Mouse (Mus musculus): ENCODE data around the gene Hoxb6. TPM values are rescaled to one million over a fixed set of nuclear protein-coding genes. Genes with fewer than 3 reads are reported as not detected.

Gene Hoxb6
- total and polyA plus RNA-seq, 3 experiments, result not detected

GRCm38 (mm10) chr11:96278324-96278723, 14.0 kb upstream of the Hoxb6 start:
- Histone ChIP-seq H3K79me2 (ENCODE audit: control insufficient read depth, insufficient read depth, low read length, poor library complexity) (no peaks in the 10 kb centered on the region), H3K36me3 (ENCODE audit: control insufficient read depth in 1 of 2, insufficient read depth in 2 of 2, low read length in 2 of 2) (no peaks in the 10 kb centered on the region), H3K9me3 (replicated peaks; ENCODE audit: insufficient read depth, low read length) (no peaks in the 10 kb centered on the region), H3K4me3 (ENCODE audit: control insufficient read depth in 1 of 2, insufficient read depth in 1 of 2, low read depth in 2 of 2, low read length in 2 of 2) (no peak overlapping the region), H3K9ac (ENCODE audit: control insufficient read depth, low read depth, low read length, poor library complexity, severe bottlenecking) (no peak overlapping the region), H3K27ac (ENCODE audit: control insufficient read depth, low read depth, low read length) (no peak overlapping the region), H3K27me3 (ENCODE audit: control insufficient read depth in 1 of 2, insufficient read depth in 2 of 2, low read length in 2 of 2) (peaks cover 2 to 8% of the 10 kb centered on the region in 2 experiments), H3K4me1 (ENCODE audit: control insufficient read depth in 1 of 2, insufficient read depth in 2 of 2, low read length in 2 of 2) (no peaks in the 10 kb centered on the region)
- TF ChIP-seq CHD1 (IDR thresholded peaks at IDR 0.05; ENCODE audit: low read depth, low read length) (no peak), ETS1 (IDR thresholded peaks at IDR 0.05; ENCODE audit: low read depth, low read length) (no peak), EP300 (IDR thresholded peaks at IDR 0.05; ENCODE audit: low read depth in 1 of 2, low read length in 2 of 2) (no peak)
- DNase-seq (ENCODE audit: low read depth, low spot score), result no peak

GRCm38 (mm10) chr11:96278773-96279172, 13.5 kb upstream of the Hoxb6 start:
- H3K4me1 ChIP-seq (ENCODE audit: control insufficient read depth in 1 of 2, insufficient read depth in 2 of 2, low read length in 2 of 2), result no peaks in the 10 kb centered on the region

More at GRCm38 (mm10) chr11:96278773-96279172, 13.5 kb upstream of the Hoxb6 start:
- Histone ChIP-seq H3K79me2 (ENCODE audit: control insufficient read depth, insufficient read depth, low read length, poor library complexity) (no peaks in the 10 kb centered on the region), H3K9ac (ENCODE audit: control insufficient read depth, low read depth, low read length, poor library complexity, severe bottlenecking) (no peak overlapping the region), H3K4me3 (ENCODE audit: control insufficient read depth in 1 of 2, insufficient read depth in 1 of 2, low read depth in 2 of 2, low read length in 2 of 2) (no peak overlapping the region), H3K9me3 (replicated peaks; ENCODE audit: insufficient read depth, low read length) (no peaks in the 10 kb centered on the region), H3K36me3 (ENCODE audit: control insufficient read depth in 1 of 2, insufficient read depth in 2 of 2, low read length in 2 of 2) (no peaks in the 10 kb centered on the region), H3K27ac (ENCODE audit: control insufficient read depth, low read depth, low read length) (no peak overlapping the region), H3K27me3 (ENCODE audit: control insufficient read depth in 1 of 2, insufficient read depth in 2 of 2, low read length in 2 of 2) (peaks cover 2 to 8% of the 10 kb centered on the region in 2 experiments)
- no peak for TF ChIP-seq UBTF (IDR thresholded peaks at IDR 0.05; ENCODE audit: borderline replicate concordance, insufficient read depth, low read depth, low read length)
- no peak for TF ChIP-seq NELFE (IDR thresholded peaks at IDR 0.05; ENCODE audit: low read depth, low read length)
- no peak for TF ChIP-seq JUND (IDR thresholded peaks at IDR 0.05; ENCODE audit: low read depth, low read length)
- no peak for TF ChIP-seq E2F4 (IDR thresholded peaks at IDR 0.05; ENCODE audit: borderline replicate concordance, low read depth, low read length)
- TF ChIP-seq USF1 (IDR thresholded peaks at IDR 0.05; ENCODE audit: low read depth, low read length), result no peak
- no peak for TF ChIP-seq MAX (IDR thresholded peaks at IDR 0.05; ENCODE audit: low read length)
- no peak for TF ChIP-seq TCF12 (IDR thresholded peaks at IDR 0.05; ENCODE audit: low read depth, low read length)
- no peak for TF ChIP-seq ZKSCAN1 (IDR thresholded peaks at IDR 0.05; ENCODE audit: low read depth, low read length)
- TF ChIP-seq GATA1 (IDR thresholded peaks at IDR 0.05; ENCODE audit: low read depth, low read length), result no peak
- no peak for TF ChIP-seq ZMIZ1 (IDR thresholded peaks at IDR 0.05; ENCODE audit: low read depth, low read length)
- TF ChIP-seq TBP (IDR thresholded peaks at IDR 0.05; ENCODE audit: low read depth, low read length), result no peak
- TF ChIP-seq RAD21 (IDR thresholded peaks at IDR 0.05; ENCODE audit: low read depth, low read length), result peak; percentile 98
- TF ChIP-seq KAT2A (conservative IDR thresholded peaks at IDR 0.05; ENCODE audit: low read depth, low read length), result no peak
- TF ChIP-seq RCOR1 (IDR thresholded peaks at IDR 0.05; ENCODE audit: low read depth, low read length), result no peak
- TF ChIP-seq SMC3 (IDR thresholded peaks at IDR 0.05; ENCODE audit: low read depth, low read length), result peak; percentile 94
- TF ChIP-seq MYC (IDR thresholded peaks at IDR 0.05; ENCODE audit: low read depth, low read length), result no peak
- TF ChIP-seq ZNF384 (IDR thresholded peaks at IDR 0.05; ENCODE audit: low read depth, low read length), result 0 out of 2 replicates have a peak, but pooled peaks have one; percentile 27
- TF ChIP-seq MAFK (IDR thresholded peaks at IDR 0.05; ENCODE audit: borderline replicate concordance, low read depth, low read length), result no peak
- TF ChIP-seq NRF1 (IDR thresholded peaks at IDR 0.05; ENCODE audit: insufficient read depth, low read depth, low read length, poor library complexity, severe bottlenecking), result no peak
- TF ChIP-seq EP300 (IDR thresholded peaks at IDR 0.05; ENCODE audit: low read depth in 1 of 2, low read length in 2 of 2), result no peak
- peak; percentile 92 for TF ChIP-seq ZC3H11A (IDR thresholded peaks at IDR 0.05; ENCODE audit: low read depth, low read length)
- TF ChIP-seq CTCF (IDR thresholded peaks at IDR 0.05 in 2 of 3, conservative IDR thresholded peaks at IDR 0.05 in 1 of 3; ENCODE audit: control insufficient read depth in 1 of 3, insufficient read depth in 1 of 3, low read depth in 2 of 3, low read length in 3 of 3, poor library complexity in 1 of 3, severe bottlenecking in 1 of 3), result peak; percentile 65 to 99 (median 95)
- TF ChIP-seq BHLHE40 (IDR thresholded peaks at IDR 0.05; ENCODE audit: borderline replicate concordance, low read depth, low read length), result no peak
- no peak for TF ChIP-seq MEF2A (IDR thresholded peaks at IDR 0.05; ENCODE audit: extremely low read depth, insufficient replicate concordance, low read depth, low read length, poor library complexity, severe bottlenecking)
- TF ChIP-seq HCFC1 (IDR thresholded peaks at IDR 0.05; ENCODE audit: low read depth, low read length), result no peak
- TF ChIP-seq CHD2 (IDR thresholded peaks at IDR 0.05; ENCODE audit: low read length), result no peak
- TF ChIP-seq TAL1 (IDR thresholded peaks at IDR 0.05; ENCODE audit: low read length), result no peak
- TF ChIP-seq POLR2AphosphoS2 (IDR thresholded peaks at IDR 0.05; ENCODE audit: low read length), result no peak
- TF ChIP-seq MXI1 (IDR thresholded peaks at IDR 0.05; ENCODE audit: low read depth, low read length), result no peak
- DNase-seq (ENCODE audit: low read depth, low spot score), result peak; percentile 84
